Mouse (Mus musculus) heart, embryonic 14.5 days (tissue): ENCODE measurements around the gene Fnbp1. TPM values are rescaled to one million over a fixed set of nuclear protein-coding genes. Genes with fewer than 3 reads are reported as not detected.

Source experiments
- ATAC-seq: fragments of 200-750 bp; cut with Nextera tagmentation; 2 replicates; pipeline ENCODE4 v1.8.0; 2017; ENCODE audit warnings: low read depth, moderate TSS enrichment; ENCODE audit not compliant: insufficient number of reproducible peaks, insufficient read depth, low FRiP score
- H3K27ac ChIP-seq, 2 experiments: fragments of 200-500 bp in 1 of 2; fragments of 300-500 bp in 1 of 2; sonication (generic) in 1 of 2; replicated peaks in 1 of 2; 2 replicates each; pipeline ENCODE4 v1.5.1; 2012 to 2014; ENCODE audit warnings: low read depth in 2 of 2, low read length in 2 of 2, control low read depth in 1 of 2, mild to moderate bottlenecking in 1 of 2, mixed read lengths in 1 of 2; ENCODE audit not compliant: control insufficient read depth in 1 of 2, insufficient read depth in 1 of 2
- H3K27me3 ChIP-seq: fragments of 300-500 bp; sonication (generic); 2 replicates; pipeline ENCODE4 v1.6.1; 2014; ENCODE audit warnings: mild to moderate bottlenecking, low read length, control low read depth; ENCODE audit not compliant: control insufficient read depth, insufficient read depth
- H3K36me3 ChIP-seq: fragments of 300-500 bp; sonication (generic); 2 replicates; pipeline ENCODE4 v1.6.1; 2014; ENCODE audit warnings: mild to moderate bottlenecking, control low read depth, low read length, mixed read lengths; ENCODE audit not compliant: control insufficient read depth, insufficient read depth
- H3K4me1 ChIP-seq, 2 experiments: fragments of 200-500 bp in 1 of 2; fragments of 300-500 bp in 1 of 2; sonication (generic) in 1 of 2; 2 replicates each; pipeline ENCODE4 v1.6.1; 2012 to 2014; ENCODE audit warnings: low read length in 2 of 2, control low read depth in 1 of 2, mixed read lengths in 1 of 2; ENCODE audit not compliant: control insufficient read depth in 2 of 2, insufficient read depth in 2 of 2
- H3K4me2 ChIP-seq: fragments of 300-500 bp; sonication (generic); 2 replicates; pipeline ENCODE4 v1.6.1; 2014; ENCODE audit warnings: mild to moderate bottlenecking, low read length
- H3K4me3 ChIP-seq, 2 experiments: fragments of 200-500 bp in 1 of 2; fragments of 300-500 bp in 1 of 2; sonication (generic) in 1 of 2; 2 replicates each; pipeline ENCODE4 v1.5.1; 2012 to 2014; ENCODE audit warnings: low read length in 2 of 2, mild to moderate bottlenecking in 2 of 2, control low read depth in 1 of 2, low read depth in 1 of 2, moderate library complexity in 1 of 2; ENCODE audit not compliant: control insufficient read depth in 1 of 2, insufficient read depth in 1 of 2
- H3K9ac ChIP-seq: fragments of 300-500 bp; sonication (generic); 2 replicates; pipeline ENCODE4 v1.6.1; 2014; ENCODE audit warnings: mild to moderate bottlenecking, low read length
- H3K9me3 ChIP-seq: fragments of 300-500 bp; sonication (generic); 2 replicates; pipeline ENCODE4 v1.6.1; 2016; ENCODE audit warnings: low read length, control low read depth; ENCODE audit not compliant: control insufficient read depth
- WGBS: fragments of 180-500 bp; shearing (Covaris S2); extraction: QIAGEN DNeasy Blood & Tissue Kit; methylation state at CpG from one replicate; pipeline ENCODE4 v1.1.7; 2014; 5-methylcytosine and 5-hydroxymethylcytosine counted together
- polyA plus RNA-seq: library from polyadenylated mRNA; unstranded; fragments of >200 nt; fragmentation: Nextera tagmentation; extraction: Ambion mirVana; gene quantifications from 2 replicates; pipeline ENCODE4 v1.2.1, GENCODE M21; 2014

The Fnbp1 gene
- polyA plus RNA-seq, 1 experiment from 2014 or later, result 19.4 TPM

GRCm38 (mm10) chr2:31079117-31079516 lies 62.7 kb downstream of the Fnbp1 start:
- H3K36me3 ChIP-seq, result peaks cover 39% of the 10 kb centered on the region
- no peak overlapping the region for H3K27ac ChIP-seq
- 0 out of 2 replicates have a peak, but pooled peaks cover under 1% of the 10 kb centered on the region for H3K9me3 ChIP-seq
- 86% methylated on average over 6 of the region's 6 CpGs for WGBS
- H3K9ac ChIP-seq, result no peak overlapping the region
- H3K4me2 ChIP-seq, result no peak overlapping the region
- ATAC-seq, result no peak
- H3K27me3 ChIP-seq, result no peaks in the 10 kb centered on the region
- H3K4me3 ChIP-seq, result no peak overlapping the region
- H3K4me1 ChIP-seq, result peaks cover 12 to 15% of the 10 kb centered on the region in 2 experiments

GRCm38 (mm10) chr2:31077574-31077973 lies 64.2 kb downstream of the Fnbp1 start:
- no peak for ATAC-seq
- Histone ChIP-seq H3K4me1 (peaks cover 9 to 15% of the 10 kb centered on the region in 2 experiments), H3K4me2 (no peak overlapping the region), H3K27me3 (no peaks in the 10 kb centered on the region), H3K27ac (no peak overlapping the region), H3K9ac (no peak overlapping the region), H3K9me3 (peaks cover 2% of the 10 kb centered on the region; the same call in 1 of the 2 replicates), H3K36me3 (peaks cover 35% of the 10 kb centered on the region), H3K4me3 (no peak overlapping the region)
- WGBS, result 91% methylated on average over 5 of the region's 5 CpGs

- H3K36me3 ChIP-seq, result peaks cover 38% of the 10 kb centered on the region
- ATAC-seq, result no peak
- 89% methylated on average over 16 of the region's 16 CpGs for WGBS
Observed at GRCm38 (mm10) chr2:31076351-31077140, 65.3 kb downstream of the Fnbp1 start.

DNA sequence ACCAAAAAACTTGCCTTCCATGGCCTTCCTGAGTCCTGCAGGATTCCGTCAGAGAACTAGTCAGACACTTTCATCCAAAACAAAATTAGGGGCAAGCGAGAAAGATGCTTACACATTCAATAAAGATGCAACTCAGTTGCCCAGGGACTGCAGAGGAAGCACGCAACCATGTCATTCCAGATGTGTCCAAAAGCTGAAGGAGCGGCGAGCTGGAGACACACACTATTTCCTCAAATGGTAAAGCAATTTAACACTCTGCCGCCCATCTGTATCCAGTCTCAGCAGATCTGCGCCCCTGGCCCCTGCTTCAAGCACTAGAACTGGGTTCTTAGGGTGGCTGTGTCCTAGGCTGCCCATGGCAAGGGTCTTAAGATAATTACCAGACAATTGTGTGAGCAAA lies 66.0 kb downstream of the Fnbp1 start:
- no peak for ATAC-seq
- Histone ChIP-seq H3K27ac (no peak overlapping the region), H3K27me3 (no peaks in the 10 kb centered on the region), H3K4me2 (no peak overlapping the region), H3K4me1 (peaks cover 1 to 5% of the 10 kb centered on the region in 2 experiments; a peak in 3 of 4 replicates), H3K36me3 (peaks cover 42% of the 10 kb centered on the region), H3K9me3 (peaks cover 6% of the 10 kb centered on the region; the same call in 1 of the 2 replicates), H3K9ac (no peak overlapping the region), H3K4me3 (no peak overlapping the region)
- WGBS, result 88% methylated on average over 7 of the region's 7 CpGs

More at GRCm38 (mm10) chr2:31076351-31077140, 65.3 kb downstream of the Fnbp1 start:
- Histone ChIP-seq H3K4me2 (no peak overlapping the region), H3K9ac (no peak overlapping the region), H3K9me3 (peaks cover 6% of the 10 kb centered on the region; the same call in 1 of the 2 replicates), H3K27me3 (no peaks in the 10 kb centered on the region), H3K4me3 (no peak overlapping the region), H3K4me1 (peaks cover 5 to 12% of the 10 kb centered on the region in 2 experiments), H3K27ac (no peak overlapping the region)

DNA sequence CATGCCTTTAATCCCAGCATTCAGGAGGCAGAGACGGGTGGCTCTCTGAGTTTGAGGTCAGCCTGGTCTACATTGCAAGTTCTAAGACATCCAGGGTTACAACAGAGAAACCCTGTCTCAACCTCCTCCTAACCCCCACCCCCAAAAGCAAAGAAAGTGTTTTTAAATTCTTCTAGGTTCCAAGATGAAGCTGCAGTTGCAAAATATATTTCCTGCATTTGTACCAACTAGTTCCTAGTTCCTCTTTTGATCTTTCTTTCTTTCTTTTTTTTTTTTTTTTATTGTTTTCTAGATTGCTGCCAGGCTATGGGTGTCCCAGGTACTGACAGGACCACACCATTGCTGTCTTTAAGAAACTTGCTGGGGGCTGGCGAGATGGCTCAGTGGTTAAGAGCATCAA lies 66.6 kb downstream of the Fnbp1 start:
- ATAC-seq, result no peak
- Histone ChIP-seq H3K27ac (no peak overlapping the region), H3K36me3 (peaks cover 36% of the 10 kb centered on the region), H3K4me2 (no peak overlapping the region), H3K27me3 (no peaks in the 10 kb centered on the region), H3K4me3 (no peak overlapping the region), H3K9ac (no peak overlapping the region), H3K9me3 (peaks cover 6% of the 10 kb centered on the region; the same call in 1 of the 2 replicates), H3K4me1 (no peaks in the 10 kb centered on the region)
- 91% methylated on average over 2 of the region's 2 CpGs for WGBS

GRCm38 (mm10) chr2:31069506-31069905 lies 72.3 kb downstream of the Fnbp1 start:
- H3K4me3 ChIP-seq, result no peak overlapping the region
- peaks cover 22% of the 10 kb centered on the region for H3K36me3 ChIP-seq
- peak overlapping the region; percentile 39 to 70; a peak in 2 of 4 replicates for H3K27ac ChIP-seq
- 91% methylated on average over 7 of the region's 7 CpGs for WGBS
- H3K4me1 ChIP-seq, result peaks cover 9 to 14% of the 10 kb centered on the region in 2 experiments
- no peak overlapping the region for H3K9ac ChIP-seq
- H3K9me3 ChIP-seq, result peaks cover 6% of the 10 kb centered on the region; the same call in 1 of the 2 replicates
- no peak overlapping the region for H3K4me2 ChIP-seq
- ATAC-seq, result no peak
- no peaks in the 10 kb centered on the region for H3K27me3 ChIP-seq

GRCm38 (mm10) chr2:31069114-31069445 lies 72.7 kb downstream of the Fnbp1 start:
- 79% methylated on average over 4 of the region's 4 CpGs for WGBS
- Histone ChIP-seq H3K27ac (peak overlapping the region; percentile 39 to 70), H3K4me1 (peaks cover 9 to 14% of the 10 kb centered on the region in 2 experiments), H3K27me3 (no peaks in the 10 kb centered on the region), H3K9ac (no peak overlapping the region), H3K4me2 (no peak overlapping the region), H3K9me3 (peaks cover 6% of the 10 kb centered on the region; the same call in 1 of the 2 replicates), H3K36me3 (peaks cover 22% of the 10 kb centered on the region), H3K4me3 (no peak overlapping the region)
- ATAC-seq, result no peak
